Mouse (Mus musculus): Measurements from ENCODE around the gene Wipf1.
A peak's percentile ranks its signal among the peaks of the same experiment; 100 is the strongest.

The Wipf1 gene

DNA sequence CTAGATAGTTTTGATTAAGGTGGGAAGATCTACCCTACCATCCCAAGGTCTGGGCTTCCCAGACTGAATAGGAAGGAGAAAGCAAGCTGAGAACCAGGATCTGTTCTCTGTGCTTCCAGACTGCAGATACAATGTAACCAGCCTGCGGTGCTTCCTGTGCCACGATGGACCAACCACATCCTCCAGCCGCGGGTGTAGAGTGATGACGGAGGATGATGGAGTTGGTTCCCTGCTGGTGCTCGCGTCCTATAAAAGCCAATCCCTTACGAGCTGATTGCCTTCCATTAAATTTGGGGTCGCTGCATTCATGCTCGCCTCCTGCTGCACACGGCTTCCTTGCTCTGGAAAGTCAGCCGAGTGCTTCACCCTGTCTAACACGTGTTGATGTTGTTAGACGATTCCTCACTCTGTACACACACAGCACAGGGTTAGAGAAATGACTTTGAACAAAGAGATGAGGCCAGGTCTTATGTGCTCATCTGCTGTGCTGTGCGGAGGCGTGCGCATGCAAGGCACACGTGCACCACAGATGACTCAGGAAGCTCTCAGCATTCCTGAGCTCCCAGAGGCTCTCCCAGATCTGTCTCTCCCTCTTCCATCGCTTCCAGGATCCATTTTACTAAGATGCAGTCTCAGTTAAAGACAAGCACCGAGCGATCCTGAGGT is 100.6 kb downstream of the Wipf1 start:
- no peak for DNase-seq (ENCODE audit: low spot score)

DNA sequence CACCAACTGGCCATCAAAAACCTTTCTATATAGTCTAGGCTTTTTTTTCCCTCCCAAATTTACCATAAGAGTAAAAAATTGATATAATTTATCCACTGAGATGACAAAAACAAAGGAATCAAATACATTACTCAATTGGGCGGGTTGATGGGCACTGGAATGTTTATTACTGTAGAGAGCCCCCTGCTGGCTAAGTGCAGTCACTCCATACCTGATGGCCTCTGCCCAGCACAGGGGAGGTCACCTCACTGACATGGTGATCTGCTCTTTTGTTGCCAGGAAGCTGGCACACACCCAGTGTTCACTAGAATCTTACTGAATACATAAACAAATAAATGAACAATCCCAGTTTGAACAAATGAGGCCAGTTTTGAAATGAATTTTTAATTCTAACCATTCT is 102.2 kb downstream of the Wipf1 start:
- no peak for DNase-seq (ENCODE audit: low spot score)

DNA sequence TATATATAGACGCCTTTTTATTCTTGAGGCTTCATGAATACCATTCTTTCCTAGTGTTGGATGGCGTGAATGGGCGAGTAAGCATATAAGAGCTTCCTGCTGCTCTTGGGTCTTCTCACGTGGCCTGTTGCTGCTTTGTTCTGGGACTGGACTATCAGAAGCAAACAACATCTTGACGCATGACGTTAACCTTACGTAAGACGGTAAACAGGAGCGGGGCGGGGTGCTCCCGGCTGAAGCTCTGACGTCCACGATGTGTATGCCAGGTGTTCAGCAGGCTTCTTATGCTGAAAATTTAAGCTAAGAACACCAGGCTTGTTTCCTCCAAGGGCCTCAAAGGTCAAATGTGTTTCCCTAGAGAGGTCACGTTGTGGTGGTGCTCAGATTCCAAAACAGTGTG is 103.7 kb downstream of the Wipf1 start:
- DNase-seq (ENCODE audit: low spot score): no peak

DNA sequence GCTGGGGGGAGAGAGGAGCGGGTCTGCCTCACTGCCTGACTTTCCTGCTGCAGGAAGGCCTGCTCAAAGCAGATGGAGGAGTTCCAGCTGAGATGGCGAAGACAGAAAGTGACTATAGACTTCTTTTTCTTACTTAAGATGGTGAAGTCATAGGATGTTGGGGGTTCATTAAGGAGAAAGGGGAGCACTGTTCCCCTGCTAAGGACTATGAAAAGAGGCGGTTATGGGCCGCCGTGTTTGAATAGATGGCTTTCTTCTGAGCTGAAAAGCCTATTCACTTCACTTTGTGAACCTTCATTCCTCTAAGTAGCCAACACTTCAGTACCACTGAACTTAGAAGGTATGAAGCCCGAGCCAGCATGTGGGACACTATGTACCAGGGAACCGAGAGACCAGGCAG is 109.8 kb downstream of the Wipf1 start:
- no peak for DNase-seq (ENCODE audit: low spot score)

DNA sequence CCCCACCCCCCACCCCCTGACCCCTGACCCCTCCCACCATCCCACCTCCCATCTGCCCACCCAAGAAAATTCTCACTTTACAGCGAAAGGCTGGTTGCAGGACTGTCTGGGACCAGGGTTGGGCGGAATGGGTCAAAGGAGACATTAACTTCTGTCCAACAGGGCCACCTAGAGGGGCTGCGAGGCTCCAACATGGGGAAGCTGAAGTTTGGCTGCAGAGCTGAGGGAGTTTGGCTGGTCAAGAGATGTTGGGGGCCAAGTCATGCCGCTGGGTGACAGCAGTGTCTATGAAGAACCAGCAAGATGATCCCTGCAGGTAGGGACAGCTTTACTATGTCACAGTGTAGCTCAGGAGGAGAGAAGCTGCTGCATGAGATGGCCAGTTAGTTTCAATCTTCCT is 110.2 kb downstream of the Wipf1 start:
- no peak for DNase-seq (ENCODE audit: low spot score)

DNA sequence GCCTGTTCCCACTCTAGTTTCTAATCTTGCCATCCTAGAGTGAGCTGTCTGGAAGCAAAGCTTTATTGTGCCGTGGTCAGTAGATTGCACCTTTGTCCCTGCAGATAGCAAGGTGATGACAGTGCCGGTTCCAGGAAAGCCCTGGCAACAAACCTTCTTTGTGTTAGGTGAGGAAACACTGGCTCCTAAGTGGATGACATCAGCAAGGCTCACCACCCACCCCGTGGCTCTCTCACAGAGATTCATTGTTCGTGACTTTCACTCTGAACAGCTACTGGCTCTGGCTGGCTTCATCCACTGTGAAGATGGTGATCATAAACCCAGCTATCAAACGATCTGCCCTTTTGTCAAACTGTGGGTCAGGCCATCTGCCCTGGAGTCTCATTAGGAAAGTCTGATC is 113.6 kb downstream of the Wipf1 start:
- no peak for DNase-seq (ENCODE audit: low spot score)

DNA sequence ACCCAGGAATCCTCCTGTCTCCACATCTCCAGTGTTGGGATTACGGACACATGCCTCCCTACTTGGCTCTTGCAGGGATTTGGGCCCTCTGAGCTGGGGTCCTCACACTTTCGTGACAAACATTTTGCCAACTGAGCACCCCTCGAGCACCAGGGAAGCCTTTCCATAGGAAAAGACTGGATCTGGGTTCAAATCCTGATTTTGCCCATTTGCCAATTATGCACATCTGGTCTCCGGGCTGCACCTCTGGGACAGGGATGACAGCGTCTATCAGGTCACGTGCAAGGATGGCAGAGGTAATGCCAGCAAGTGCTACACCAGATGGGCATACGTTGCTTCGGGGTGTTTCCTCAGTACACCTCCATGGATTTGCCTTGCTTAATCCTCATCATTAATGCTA is 119.5 kb downstream of the Wipf1 start:
- no peak for DNase-seq (ENCODE audit: low spot score)

DNA sequence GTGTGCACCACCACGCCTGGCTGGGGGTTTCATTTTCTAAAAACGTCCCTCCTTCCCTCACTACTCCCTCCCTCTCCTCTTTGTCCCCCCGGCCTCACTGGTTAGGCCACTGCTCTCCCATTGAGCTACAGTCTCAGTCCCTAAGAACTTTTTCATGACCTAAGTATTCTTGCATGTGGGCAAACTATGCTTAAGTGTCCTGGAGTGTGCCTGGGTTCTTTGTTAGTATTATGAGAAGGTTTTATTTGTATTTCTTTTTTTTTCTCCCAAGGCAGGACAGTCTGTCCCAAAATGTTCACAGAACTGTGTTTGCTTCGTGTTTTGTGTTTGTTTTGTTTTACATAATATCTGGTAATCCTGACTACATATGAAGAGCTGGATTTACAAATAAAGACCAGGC is 121.9 kb downstream of the Wipf1 start:
- no peak for DNase-seq (ENCODE audit: low spot score)

DNA sequence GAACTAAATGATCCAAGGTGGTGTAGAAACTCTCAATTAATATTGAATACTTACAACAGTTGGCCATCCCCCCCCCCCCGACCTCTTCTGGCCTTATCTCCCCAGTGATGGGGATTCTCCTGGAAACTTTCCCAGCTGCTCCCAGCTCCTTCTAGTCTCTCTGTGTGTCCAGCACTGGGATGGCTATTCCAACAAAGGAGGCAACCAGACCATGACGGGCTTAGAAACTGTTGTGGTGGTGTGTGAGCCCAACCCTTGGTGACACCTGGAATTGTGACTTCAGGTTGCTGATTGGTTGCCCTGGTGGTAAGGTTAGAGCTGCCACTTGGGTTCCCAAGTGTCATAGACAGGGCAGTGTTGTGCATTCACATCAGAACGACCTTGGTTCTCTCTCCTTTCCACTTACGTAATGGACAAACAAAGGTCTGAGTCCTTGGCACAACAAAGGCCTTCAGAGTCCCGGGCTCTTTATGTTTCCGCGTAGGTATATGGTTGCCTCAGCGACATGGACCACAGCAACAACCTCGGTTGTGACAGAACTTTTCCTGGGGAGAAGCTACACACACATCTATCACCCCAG is 123.1 kb downstream of the Wipf1 start:
- DNase-seq (ENCODE audit: low spot score): no peak

DNA sequence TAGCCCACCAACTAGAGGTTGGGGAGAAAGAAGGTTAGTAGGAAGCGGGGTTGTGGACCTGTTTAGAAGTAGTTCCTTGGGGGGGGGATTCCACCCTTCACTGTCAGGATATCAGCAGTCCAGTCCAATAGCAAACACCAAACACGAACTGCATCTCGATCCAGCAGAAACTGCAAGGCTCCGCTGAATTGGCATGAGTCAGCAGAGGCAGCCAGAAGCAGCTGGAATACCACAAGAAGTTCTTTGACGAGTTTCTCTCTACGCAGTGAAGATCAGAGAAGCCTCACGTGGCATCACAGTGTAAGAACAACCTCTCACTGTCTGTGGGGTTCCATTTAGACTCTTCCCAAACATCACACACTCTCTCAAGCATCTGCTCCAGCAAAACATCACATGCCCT is 124.6 kb downstream of the Wipf1 start:
- DNase-seq (ENCODE audit: low spot score): no peak

DNA sequence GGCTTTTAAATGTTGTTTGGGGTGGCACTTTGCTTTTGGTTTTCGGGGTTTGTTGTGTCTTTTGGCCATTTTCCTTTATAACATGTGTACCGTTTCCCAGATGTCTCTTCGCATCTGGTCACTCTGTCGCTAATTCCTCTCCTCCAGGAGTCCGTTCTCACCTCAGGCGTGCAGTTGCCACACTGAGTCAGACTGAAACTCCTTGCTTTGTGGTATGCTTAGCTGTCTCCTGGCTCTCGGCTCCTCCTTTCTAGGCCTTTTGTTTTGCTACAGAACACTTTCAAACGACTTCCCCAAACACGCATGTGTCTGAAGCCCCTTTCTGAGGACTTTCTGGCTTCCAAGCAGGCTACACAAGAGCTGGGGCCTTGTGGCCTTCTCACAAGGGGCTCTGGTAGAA is 125.1 kb downstream of the Wipf1 start:
- no peak for DNase-seq (ENCODE audit: low spot score)

DNA sequence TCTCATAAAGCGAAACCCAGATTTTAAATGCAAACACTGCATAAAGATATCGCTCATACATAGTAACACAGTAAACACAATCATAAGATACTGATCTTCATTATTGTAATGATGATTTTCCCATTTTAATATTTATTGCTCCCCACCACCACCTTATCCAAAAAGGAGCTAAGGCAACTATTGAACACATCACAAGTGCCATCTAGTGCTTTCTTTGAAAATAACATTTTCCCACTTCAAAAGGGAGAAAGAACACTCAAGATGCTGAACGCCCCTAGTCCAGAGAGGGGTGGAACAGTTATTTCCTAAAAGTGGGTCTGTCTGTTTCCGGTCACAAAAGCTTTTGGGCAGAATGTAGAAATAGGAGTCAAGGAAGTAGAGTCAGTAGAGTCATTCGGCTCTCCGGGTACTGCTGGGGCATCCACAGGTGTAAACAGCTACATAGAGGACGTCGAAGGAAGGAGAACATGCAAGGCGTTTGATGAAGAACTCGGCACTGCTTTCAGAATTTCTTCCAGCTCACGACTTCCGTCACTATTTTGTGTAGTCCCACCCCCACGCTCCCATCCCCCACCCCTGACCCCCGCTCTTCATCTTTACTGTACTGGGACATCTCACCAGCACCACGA is 126.0 kb downstream of the Wipf1 start:
- DNase-seq (ENCODE audit: low spot score): no peak

DNA sequence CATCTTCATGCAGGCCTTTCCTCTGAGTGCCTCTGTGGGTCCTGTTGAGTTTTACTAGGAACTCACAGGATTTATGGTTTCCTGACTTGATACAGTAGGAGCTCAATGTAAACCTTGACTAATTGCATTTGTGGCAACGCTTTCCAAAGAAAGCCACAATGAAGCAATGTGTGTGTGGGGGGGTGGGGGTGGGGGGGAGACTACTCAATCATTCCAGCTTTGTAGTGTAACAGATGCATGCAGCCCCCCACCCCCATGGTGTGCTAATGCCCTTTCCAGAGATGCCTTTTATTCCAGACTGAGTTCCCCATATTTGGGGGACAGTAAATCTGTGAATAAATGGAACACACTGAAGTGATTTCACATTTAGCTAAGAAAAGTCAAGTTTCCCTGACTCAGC is 127.8 kb downstream of the Wipf1 start:
- DNase-seq (ENCODE audit: low spot score): no peak

DNA sequence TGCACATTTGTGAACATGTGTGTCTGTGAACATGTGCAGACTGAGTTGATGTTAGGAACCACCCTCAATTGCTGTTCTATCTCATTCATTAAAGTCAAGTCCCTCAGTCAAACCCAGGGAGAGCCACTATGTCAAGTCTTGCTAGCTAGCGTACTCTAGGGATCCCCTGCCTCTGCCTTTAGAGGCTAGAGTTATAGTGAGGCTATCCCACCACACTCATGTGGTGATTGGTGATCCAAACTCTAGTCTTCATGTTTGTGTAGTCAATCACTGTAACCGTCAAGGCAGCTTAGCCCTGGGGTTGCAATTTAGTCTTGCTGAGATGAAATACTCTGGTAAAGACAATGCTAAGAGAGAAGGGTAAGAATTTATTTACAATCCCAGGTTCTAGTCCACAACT is 132.1 kb downstream of the Wipf1 start:
- no peak for DNase-seq (ENCODE audit: low spot score)

DNA sequence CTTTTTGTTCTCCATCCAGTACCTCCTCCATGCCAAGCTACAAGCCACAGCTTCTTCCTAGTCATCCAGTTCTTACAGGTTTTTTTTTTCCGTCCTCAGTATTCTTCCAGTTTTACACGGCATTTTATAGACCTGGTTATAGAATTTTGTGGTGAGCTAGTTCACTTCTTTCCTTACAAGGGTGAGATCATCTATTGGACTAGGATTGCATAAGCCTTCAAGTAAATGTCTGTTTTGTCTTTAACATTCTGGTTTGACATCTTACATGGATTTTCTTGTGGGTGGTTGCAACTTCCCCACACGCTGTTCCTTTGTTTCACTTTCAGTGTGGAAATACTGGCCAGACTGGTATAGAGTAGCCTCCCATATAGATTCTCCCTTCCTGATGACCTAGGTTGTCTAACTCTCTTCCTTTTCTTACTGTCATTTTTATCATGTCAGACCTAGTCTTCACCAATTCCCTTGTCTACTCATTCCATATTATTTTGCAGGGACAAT is 132.7 kb downstream of the Wipf1 start:
- DNase-seq (ENCODE audit: low spot score): no peak

DNA sequence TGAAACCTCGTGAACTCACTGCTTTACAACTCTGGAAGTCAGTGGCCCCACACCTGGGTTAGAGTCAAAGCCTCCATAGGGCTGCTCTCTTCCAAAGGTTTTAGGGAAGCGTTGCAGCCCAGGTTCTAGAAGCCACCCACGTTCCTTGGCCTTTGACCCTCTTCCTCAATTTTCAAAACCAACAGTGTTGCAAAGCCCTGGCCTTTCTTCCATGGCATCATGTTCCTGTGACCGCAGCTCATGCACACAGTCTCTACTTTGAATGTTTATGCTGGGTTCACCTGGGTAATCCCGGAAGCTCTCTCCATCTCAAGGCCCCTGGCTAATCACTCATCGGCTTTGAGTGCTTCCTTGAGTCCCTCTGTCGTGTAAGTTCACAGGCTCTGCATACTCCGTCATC is 134.0 kb downstream of the Wipf1 start:
- no peak for DNase-seq (ENCODE audit: low spot score)

DNA sequence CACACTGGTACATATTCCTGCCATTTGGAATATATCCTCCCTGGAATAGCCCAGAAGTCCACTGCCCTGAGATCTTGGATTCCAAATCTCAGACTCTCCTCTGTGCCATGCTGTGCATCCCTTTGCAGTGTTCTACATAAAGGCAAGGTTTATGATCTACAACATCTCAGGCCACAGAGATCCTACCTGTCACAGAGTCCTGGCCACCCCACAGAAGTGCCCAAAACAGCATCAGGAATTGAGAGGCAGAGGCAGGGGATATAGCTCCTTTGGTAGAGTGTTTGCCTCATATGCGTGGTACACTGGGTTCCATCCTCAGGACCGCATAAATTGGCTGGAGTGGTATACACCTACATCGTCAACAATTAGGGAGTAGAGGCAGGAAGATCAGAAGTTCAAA is 135.1 kb downstream of the Wipf1 start:
- no peak for DNase-seq (ENCODE audit: low spot score)

DNA sequence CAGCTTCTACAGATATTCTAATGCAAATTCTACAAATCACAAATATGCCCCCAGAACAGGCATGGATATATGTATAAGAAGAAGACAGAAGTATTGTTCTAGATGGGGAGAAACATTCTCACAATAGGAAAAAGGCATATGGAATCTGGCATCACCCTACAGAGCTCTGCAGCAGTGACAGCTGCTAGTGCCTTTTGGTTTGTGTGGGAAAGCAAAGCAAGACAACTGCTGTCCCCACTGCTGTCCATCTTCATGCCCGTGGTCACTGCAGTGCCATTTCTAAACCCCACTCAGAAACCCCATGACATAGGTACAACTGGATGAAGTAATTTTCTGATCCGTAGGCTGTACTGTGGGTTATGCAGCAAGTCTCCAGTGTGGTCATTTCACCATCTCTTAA is 136.8 kb downstream of the Wipf1 start:
- DNase-seq (ENCODE audit: low spot score): no peak

DNA sequence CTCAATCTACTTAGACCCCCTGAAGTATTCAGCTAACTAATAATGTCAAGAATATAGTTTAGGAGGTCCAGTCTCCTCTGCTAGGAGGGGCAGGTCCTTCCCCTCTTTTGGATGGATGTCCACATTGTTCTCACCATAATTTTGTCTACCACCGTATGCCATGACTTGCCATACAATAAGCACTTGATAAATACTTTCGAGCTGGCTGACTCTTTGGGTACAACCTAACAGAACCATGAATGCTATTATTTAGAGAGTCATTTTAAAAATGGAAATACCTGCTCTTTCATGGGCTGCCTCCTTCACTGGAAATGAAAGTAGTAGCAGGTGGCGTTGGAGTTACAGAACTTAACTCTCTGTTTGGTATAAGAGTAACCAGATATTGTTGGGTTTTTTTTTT is 139.6 kb downstream of the Wipf1 start:
- DNase-seq (ENCODE audit: low spot score): no peak

DNA sequence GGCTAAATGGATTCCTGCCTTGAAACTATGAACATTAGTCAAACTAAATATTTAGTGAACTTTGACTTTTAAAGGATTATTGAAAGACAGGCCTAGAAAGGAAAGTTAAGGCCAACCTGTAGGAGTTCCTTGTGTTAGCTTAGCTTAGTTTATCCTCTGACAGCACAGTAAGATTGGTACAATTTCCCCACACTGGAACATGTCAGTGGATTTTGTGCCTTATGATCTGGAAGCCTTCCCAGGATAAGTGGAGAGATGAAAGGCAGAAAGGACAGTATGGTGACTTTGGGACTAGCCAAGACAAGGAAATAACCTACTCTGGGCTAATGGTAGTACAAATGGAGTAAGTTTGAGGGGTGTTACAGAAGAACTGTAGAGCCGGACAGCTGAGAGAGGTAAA is 141.7 kb downstream of the Wipf1 start:
- DNase-seq (ENCODE audit: low spot score): no peak

DNA sequence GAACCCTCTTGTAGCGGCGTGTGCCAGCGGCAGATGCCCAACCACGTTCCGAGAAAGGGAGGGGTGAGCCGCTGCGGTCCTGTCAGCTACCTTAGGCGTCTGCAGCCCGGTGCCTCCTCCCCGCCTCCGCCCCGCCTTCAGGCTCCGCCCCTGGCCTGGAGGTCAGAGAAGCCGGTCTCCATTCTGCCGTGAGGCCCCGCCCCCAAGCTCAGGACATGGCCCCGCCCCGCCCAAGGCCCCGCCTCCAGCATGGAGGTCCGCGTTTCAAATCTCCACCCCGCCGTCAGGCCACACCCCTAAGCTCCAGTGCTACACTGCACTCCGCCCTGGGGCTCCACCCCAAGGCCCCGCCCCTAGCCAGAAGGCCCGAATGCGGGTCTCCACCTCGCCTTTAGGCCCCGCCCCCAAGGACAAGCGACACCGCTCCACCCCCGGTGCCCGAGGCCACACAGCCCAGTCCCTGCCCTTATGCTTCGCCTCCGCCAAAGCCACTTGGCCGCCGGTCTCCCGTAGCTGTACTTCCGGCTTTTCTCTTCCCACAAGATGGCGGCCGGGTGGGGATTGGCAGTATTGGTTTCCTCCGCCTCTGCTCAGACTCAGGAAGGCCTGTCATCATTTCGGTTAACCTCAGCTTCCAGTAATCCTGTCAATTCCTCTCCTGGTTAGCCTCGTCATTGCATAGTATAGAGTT is 143.0 kb downstream of the Wipf1 start, which contains the start of gene Gpr155:
TSS of gene Gpr155 (minus strand) at position 217 of the 691 bp plus-strand sequence.
- DNase-seq (ENCODE audit: low spot score): peak; percentile 95

DNA sequence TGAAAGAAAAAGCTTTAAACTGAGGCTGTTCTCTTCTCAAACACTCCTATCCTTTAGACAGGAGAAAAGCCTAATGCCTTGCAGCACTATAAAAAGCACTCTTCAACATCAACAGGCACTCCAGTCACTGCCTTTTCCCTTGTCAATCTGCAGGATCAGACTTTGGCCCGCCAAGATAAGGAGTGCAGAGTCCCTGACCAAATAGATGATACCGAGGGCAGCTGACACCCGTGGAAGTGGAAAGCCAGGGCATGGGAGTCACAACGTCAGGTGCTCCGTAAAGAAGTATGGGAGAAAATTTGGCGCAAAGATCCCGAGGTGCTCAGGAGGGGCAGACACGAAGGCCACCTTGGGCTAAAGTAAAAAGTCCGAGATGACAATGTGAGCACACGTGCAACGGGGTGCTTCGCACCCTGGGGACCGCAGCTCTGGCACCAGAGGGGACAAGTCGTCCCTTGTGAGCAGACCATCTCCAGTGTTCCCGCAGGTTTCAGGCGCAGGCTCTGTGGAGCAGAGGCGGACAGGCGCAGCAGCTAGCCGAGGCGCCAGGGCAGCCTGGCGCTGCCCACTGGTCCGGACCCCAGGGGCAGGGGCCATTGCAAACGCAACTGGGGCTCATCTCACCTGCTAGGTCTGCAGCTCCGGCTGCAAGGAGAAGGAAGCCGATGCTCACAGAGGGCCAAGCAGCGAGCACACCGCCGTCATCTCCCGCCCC is 143.7 kb downstream of the Wipf1 start:
- no peak for DNase-seq (ENCODE audit: low spot score)

Data from urinary bladder, postnatal 10 days (tissue).